Mouse (Mus musculus): ENCODE results near the gene F8.
"Not testable (repeated sequence)": the region's sequence is repeated elsewhere in the genome, so short reads cannot be mapped to it uniquely, and the experiment has no call there.

The F8 gene

GRCm38 (mm10) chrX:75382195-75382771, at the start of gene F8, which contains the start of gene Fundc2:
TSS of gene F8 (minus strand) at chrX:75382615.
TSS of gene Fundc2 (plus strand) at chrX:75382399.
- in situ Hi-C loops (cut with MboI, MseI), result no loop called here

- in situ Hi-C loops (cut with MboI, MseI), result no loop called here
Observed at GRCm38 (mm10) chrX:75415936-75416785, 33.7 kb upstream of the F8 start, which contains the start of the genes Cmc4, Mtcp1 and Brcc3. TSS of gene Cmc4 (minus strand) at chrX:75416584. TSS of gene Mtcp1 (minus strand) at chrX:75416588. TSS of gene Brcc3 (plus strand) at chrX:75416628.

GRCm38 (mm10) chrX:75409711-75410110, 27.3 kb upstream of the F8 start:
- in situ Hi-C loops (cut with MboI, MseI), result no loop called here

GRCm38 (mm10) chrX:75403350-75403749, 20.9 kb upstream of the F8 start:
- in situ Hi-C loops (cut with MboI, MseI), result no loop called here

- in situ Hi-C loops (cut with MboI, MseI), result no loop called here
Observed at GRCm38 (mm10) chrX:75402668-75403067, 20.3 kb upstream of the F8 start.

GRCm38 (mm10) chrX:75399471-75399870, 17.1 kb upstream of the F8 start:
- in situ Hi-C loops (cut with MboI, MseI), result no loop called here

- in situ Hi-C loops (cut with MboI, MseI), result no loop called here
Observed at GRCm38 (mm10) chrX:75381699-75382098, 716 bp downstream of the F8 start.

GRCm38 (mm10) chrX:75381176-75381575, 1.2 kb downstream of the F8 start:
- in situ Hi-C loops (cut with MboI, MseI), result no loop called here

- in situ Hi-C loops (cut with MboI, MseI), result no loop called here
Observed at GRCm38 (mm10) chrX:75376815-75377214, 5.6 kb downstream of the F8 start.

- in situ Hi-C loops (cut with MboI, MseI), result no loop called here
Observed at GRCm38 (mm10) chrX:75372666-75373425, 9.6 kb downstream of the F8 start.

- in situ Hi-C loops (cut with MboI, MseI), result no loop called here
Observed at GRCm38 (mm10) chrX:75370197-75370596, 12.2 kb downstream of the F8 start.

- in situ Hi-C loops (cut with MboI, MseI), result no loop called here
Observed at GRCm38 (mm10) chrX:75323556-75323955, 58.9 kb downstream of the F8 start.

GRCm38 (mm10) chrX:75271676-75272075, 110.7 kb downstream of the F8 start:
- in situ Hi-C loops (cut with MboI, MseI), result no loop called here

GRCm38 (mm10) chrX:75233603-75234376, 148.6 kb downstream of the F8 start:
- in situ Hi-C loops (cut with MboI, MseI), result not testable (repeated sequence)

GRCm38 (mm10) chrX:75231456-75231855, 151.0 kb downstream of the F8 start:
- in situ Hi-C loops (cut with MboI, MseI), result no loop called here

- in situ Hi-C loops (cut with MboI, MseI), result no loop called here
Observed at GRCm38 (mm10) chrX:75163670-75164069, 218.7 kb downstream of the F8 start, which contains the start of gene Smim9. TSS of gene Smim9 (minus strand) at chrX:75163770.

- in situ Hi-C loops (cut with MboI, MseI), result no loop called here
Observed at GRCm38 (mm10) chrX:75155576-75156243, 226.7 kb downstream of the F8 start.

GRCm38 (mm10) chrX:75152249-75152648, 230.2 kb downstream of the F8 start:
- in situ Hi-C loops (cut with MboI, MseI), result no loop called here

- in situ Hi-C loops (cut with MboI, MseI), result no loop called here
Observed at GRCm38 (mm10) chrX:75150304-75150703, 232.1 kb downstream of the F8 start.

- in situ Hi-C loops (cut with MboI, MseI), result no loop called here
Observed at GRCm38 (mm10) chrX:75148414-75148813, 234.0 kb downstream of the F8 start.

GRCm38 (mm10) chrX:75143124-75143555, 239.3 kb downstream of the F8 start:
- in situ Hi-C loops (cut with MboI, MseI), result not testable (repeated sequence)
